Mouse (Mus musculus) inflammation-experienced regulatory T-cells (primary cell): ENCODE results near the gene A930018P22Rik. TPM values are rescaled to one million over a fixed set of nuclear protein-coding genes. Genes with fewer than 3 reads are reported as not detected.

Source experiments
- polyA plus RNA-seq, 2 experiments: library from polyadenylated mRNA; unstranded; fragments of 100-300 nt; shearing (Covaris generic); gene quantifications; one replicate each; pipeline ENCODE4 v1.2.1; 2017

Gene A930018P22Rik
- not detected for polyA plus RNA-seq

GRCm38 (mm10) chr2:104122505-104123378, at the start of gene A930018P22Rik:
Gene A930018P22Rik, plus strand, starts transcription at chr2:104122769.

GRCm38 (mm10) chr2:104095741-104096213, 26.8 kb upstream of the A930018P22Rik start, which contains the start of gene Cd59a:
Gene Cd59a, plus strand, starts transcription at chr2:104095801.

Other genes starting within 250 kb of the A930018P22Rik start
- 1 to 10 TPM; 2.6 to 5.3 TPM for gene Lmo2, start 164.8 kb upstream of the A930018P22Rik start, polyA plus RNA-seq
- 10 to 100 TPM; 39.4 to 50.5 TPM for gene Fbxo3, start 95.0 kb upstream of the A930018P22Rik start, polyA plus RNA-seq
- gene 4931422A03Rik, start 94.4 kb upstream of the A930018P22Rik start, polyA plus RNA-seq, result 1 to 10 TPM; 3.9 to 4.0 TPM
- under 1 TPM; 0.18 to 0.61 TPM for gene Gm10912, start 56.9 kb upstream of the A930018P22Rik start, polyA plus RNA-seq
- not detected for gene Gm10799, start 54.2 kb upstream of the A930018P22Rik start, polyA plus RNA-seq
- under 1 TPM; 0.39 to 0.92 TPM for gene Cd59b, start 52.9 kb upstream of the A930018P22Rik start, polyA plus RNA-seq
- 1 to 10 TPM in 1 of 2 experiments, under 1 TPM in 1; 0.40 to 1.3 TPM for gene Cd59a, start 27.0 kb upstream of the A930018P22Rik start, polyA plus RNA-seq